Mouse (Mus musculus) fibroblast of lung, adult 2 months (primary cell): ENCODE data around the gene Npcd.

Experiments
- DNase-seq: peaks from one replicate; pipeline ENCODE4 v3.0.0-alpha.2; 2011; ENCODE audit warnings: low read depth

Gene Npcd

DNA sequence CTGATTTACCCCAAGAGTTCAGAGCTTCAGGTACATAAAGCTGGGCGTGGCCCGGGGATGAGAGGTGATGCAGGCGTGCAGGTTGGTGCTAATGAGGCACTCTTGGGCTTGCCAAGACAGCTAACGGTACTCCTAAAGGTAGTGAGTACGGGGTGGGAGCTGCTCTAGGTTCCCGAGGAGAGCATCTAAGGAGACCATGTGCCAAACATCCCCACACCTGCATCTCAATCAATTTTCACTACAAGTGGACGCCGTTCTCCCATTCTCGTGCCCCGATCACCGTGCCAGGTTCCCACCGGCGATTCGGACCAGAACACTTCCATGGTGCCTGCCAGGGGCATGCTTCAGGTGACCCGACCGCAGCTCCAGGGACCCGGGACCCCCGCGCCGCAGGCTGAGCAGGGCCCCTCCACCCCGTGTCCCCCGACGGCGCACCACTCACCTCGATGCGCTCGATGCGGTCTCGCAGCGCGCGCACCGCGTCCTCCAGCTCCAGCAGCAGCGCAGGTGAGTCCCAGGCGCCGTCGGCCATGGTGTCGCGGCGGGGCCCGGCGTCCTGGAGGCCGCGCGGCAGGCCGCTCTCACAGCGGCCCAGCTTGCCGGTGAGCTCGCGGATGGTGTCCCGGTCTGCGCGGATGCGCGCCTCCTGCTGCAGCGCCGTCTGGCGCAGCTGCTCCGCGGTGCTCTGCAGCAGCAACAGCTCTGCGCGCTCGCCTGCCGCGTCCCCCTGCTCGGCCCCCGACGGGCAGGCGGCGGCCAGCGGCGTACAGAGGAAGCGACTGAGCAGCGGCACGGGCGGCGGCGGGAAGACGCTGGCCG is 30.3 kb downstream of the Npcd start:
- DNase-seq, result no peak

DNA sequence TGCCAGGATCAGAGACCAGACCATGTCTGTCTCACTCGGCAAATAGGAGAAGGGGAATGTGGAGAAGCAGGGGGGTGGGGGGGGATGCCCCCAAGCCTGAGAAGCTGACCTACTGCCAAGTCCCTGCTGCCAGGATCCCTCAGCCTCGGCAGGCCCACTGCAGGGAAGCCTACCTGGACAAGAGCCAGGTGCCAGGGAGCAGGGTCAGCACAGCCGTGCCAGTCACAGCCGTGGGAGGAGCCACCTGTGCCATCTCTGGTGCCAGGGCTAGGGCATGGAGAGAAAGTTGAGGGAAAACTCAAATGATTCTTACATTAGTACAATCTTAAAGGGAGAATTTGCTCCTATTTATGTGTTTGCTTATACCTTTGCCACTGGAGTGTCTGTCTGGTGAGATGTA is 31.7 kb downstream of the Npcd start:
- DNase-seq, result no peak

DNA sequence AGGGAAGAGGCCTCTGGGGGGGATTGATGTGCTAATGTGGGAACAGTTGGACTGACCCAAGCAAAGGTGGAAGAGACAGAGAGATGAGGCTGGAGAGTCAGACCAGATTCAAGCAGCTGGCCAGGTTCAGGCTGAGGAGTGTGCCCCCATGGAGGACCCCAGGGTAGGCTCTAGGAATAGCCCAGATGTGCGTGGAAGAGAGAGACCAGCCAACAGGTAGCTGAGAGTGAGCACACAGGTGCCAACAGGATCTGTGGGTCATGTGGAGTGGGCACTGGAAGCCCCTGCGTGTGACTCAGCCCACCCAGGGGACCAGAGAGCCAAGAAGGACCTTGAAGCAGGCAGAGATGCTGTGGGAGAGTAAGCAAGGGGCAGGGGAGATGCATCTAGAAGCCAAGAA is 32.4 kb downstream of the Npcd start:
- DNase-seq, result no peak

DNA sequence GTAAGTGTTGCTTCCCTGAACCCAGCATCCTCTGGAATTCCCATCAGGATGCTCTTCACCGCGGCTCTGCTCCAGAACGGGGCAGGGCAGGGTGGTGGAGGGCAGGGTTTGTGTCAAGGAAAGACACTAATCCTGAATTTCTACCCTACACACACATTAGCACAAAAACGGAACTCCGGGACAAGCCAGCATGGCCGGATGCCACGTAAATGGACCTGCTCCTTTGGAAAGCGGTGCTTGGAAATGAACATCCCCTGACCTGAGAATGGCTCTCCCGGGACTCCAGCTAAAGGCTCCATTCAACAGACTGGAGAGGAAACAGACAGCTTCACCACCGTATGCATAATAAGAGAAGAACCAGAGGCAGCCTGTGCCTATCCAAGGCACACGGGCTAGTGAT is 33.3 kb downstream of the Npcd start:
- DNase-seq, result no peak

DNA sequence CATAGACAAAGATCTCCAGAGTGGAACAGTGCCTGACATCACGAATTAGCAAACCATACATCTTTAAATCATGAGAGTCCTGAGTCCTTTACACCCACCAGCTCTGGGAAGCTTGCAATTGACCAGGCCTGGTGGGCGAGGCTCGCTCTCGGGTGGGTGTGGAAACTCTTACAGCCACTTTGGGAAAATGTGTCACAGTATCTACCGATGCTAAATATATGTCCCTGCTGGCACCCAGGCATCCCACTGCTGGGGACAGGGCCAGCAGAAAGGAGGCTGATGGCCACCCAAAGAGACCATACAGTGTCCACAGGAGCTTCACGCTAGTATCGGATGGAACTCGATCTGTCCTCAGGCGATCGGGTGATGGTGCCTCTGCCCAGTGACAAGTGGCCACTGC is 35.4 kb downstream of the Npcd start:
- no peak for DNase-seq

DNA sequence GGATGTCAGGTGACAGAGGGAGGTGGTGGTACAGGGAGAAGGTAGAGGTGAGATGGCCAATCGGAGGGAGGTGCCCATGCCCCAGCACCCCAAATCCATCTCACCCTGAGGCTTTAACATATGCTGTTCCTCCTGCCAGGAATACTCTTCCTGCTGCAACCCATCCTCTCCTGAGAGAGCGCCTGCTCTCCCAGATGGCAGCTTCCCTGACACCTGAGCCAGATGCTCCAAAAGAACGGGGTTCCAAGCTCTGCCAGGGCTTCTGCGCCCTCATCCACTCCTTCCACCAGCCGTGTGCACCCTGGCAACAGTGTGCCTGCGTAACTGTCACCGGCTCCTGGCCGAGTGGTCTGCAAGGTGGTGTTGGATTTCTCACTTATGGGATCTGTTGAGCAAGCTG is 36.4 kb downstream of the Npcd start:
- DNase-seq, result no peak

DNA sequence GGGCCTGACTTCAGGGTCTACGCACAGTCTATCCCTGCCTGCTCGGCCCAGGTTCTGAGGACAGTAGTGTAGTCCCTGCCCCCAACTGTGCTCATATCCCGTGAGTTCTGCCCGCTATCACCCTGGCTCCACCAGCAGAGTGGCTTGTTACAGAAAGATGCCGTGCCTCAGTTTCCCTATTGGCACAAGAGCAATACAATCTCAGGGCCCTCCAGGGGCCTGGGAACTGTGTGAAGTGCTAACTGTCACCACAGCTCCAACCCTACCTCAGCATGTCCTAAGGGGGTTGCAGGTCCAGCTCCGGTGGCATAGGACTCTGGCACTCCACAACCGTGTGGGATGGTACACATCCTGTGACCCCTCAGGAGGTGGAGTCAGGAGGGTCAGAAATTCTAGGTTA is 36.9 kb downstream of the Npcd start:
- DNase-seq, result no peak

DNA sequence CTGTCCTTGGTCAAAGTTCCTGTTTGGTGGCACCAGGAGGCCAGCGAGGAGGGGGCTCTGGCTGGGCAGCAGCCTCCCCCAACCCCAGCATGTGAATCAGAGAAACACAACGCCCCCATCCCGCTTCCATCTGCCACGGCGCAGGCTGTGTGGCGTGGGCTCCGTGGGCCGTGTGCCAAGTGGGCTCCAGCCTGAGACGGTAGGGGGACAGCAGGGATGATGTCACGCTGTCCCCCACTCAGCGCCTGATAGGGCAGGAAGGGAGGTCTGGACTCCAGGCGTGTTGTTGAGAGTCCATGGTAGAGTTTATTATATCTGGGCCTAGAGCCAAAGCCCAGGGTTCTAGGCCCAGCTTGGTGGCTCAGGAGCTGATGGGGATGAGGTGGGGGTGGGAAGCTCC is 37.8 kb downstream of the Npcd start:
- no peak for DNase-seq

DNA sequence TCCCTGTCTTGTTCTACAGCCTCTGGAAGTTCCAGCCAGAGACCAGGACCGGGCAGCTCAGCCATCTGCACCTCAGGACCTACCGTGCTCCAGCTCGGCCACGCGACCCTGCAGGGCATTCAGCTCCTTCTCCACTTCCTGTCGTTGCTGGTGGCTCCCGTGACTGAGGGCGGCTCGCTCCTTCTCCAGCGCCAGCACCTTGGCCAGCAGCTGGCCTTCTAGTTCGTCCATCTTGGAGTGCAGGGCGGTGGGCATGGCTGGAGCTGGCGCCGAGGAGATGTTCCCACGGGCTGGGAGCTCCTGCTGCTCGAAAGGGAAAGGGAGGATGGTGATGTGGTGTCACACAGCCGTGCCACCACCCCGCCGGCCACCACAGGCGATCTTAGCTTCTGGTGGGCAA is 39.9 kb downstream of the Npcd start:
- DNase-seq, result no peak

DNA sequence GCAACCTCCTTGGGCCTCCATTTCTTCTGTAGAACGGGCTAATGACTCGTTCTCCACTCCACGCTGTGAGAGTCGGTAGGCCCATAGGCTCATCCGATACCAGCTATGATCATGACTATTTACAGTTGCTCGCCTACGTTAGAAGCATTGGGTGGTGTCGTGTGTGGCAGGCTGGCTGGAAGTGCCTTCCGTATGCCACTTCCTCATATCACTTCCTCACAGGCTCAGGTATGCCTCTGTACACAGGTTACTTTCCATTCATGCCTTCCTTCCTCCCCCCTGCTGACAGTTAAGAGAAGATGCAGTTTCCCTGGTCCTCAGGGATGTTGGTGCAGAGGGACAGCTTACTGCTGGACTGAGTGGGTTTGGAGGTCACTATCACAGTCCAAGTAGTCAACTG is 41.0 kb downstream of the Npcd start:
- DNase-seq, result no peak

DNA sequence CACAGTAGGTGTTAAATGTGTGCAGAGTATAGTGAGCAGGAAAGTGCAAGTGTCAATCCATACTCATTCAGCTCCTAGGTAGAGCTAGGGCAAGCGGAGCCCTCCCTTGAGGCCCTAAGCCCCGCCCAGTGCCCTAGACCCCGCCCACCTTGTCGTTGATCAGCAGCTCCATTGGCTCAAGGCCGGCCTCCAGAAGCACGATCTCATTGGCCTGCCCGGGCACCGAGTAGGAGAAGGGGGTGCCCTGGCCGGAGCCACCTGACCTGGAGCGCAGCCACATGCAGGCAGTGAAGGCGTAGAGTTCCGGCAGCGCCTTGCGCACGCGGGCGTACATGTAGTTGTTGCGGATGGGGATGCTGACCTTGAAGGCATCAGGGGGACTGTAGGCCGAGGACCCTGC is 41.6 kb downstream of the Npcd start:
- no peak for DNase-seq

DNA sequence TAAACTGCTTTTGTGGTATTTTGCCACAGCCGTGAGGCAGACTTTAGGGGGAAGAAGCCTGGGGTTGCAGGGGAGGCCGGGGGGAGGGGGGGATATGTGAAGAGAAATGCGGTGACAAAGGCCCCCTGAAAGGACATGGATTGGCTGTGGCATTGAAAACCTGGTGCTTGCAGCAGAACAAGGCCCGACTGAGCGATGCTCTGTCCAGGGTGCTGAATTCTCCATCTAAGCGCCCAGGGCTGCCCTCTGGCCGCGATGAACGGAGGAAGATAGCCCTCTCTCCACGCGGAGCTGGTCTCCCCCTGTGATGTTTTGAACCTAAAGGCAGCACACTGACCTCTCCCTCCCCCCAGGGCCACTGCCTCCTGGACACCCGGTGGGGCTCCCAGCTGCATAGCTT is 42.5 kb downstream of the Npcd start:
- no peak for DNase-seq

DNA sequence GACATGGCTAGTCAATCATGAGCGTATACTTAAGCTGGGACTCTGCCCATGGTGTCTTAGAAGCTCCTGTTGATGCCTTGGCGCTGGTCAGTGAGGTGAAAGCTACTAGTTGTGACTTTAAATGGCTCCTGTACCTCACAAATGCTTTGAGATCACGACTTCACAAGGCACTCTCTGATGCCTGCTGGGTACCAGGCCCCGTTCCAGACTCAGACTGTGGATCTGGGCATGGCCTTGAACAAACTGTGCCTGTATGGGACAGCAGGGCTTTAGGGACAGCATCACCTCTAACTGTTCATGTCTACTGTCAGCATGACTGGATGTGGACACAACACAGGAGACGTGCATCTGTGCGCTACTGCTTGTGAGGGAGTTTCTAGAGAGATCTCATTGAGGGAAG is 43.1 kb downstream of the Npcd start:
- DNase-seq, result no peak

DNA sequence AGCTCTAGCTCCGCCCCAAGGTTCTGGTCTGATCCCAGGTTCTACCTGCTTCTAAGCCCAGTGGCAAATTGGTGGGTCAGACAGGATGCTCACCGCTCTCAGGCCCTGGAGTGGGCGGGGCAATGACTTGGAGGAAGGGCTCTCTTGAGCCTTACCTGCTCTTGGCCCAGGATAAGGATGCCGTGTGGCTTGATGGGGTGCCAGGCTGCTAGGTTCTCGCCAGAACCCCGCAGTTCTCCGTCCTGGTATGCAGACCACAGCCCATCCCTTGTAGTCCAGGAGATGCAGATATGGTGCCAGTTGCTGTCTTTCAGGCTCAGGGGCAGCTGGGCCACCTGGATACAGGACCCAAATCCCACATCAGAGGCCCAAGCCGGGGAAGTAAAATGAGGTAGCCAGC is 43.9 kb downstream of the Npcd start:
- no peak for DNase-seq

DNA sequence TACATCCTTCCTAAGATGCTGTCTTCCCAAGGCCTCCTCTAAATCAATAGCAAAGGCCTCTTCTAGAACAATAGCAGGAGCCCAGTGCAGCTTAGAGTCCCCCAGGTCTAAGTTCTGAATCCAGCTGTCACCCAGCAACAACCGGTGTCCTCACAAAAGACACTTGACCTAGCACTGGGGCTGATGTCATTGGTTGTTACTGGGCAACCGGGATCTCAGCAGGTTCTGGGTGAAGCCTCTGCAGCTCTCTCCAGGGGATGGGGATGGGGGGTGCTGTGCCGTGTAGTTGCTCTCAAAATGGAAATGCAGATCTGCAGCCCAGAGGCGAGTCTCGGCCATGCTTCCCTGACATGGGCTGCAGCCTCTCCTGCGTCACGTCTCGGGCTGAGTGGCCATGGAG is 46.2 kb downstream of the Npcd start:
- no peak for DNase-seq

DNA sequence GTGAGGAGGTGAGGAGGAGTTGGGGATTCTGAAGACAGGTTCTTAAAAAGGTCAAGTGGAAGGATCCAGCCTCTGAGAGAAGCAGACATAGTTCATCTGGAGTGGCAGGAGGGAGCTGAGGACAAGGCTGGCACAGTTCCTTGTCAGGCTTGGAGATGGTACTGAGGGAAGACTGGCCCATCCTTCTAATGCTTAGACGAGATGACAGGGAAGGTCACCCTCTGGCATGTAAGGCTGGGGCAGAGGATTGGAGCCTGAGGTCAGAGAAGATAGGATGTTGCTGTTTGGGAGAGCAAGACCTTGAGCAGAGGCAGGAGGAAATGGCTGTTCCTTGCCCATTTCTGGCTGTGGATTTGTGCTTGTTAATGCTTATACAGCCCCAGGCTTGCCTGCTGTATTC is 49.0 kb downstream of the Npcd start:
- DNase-seq, result no peak

DNA sequence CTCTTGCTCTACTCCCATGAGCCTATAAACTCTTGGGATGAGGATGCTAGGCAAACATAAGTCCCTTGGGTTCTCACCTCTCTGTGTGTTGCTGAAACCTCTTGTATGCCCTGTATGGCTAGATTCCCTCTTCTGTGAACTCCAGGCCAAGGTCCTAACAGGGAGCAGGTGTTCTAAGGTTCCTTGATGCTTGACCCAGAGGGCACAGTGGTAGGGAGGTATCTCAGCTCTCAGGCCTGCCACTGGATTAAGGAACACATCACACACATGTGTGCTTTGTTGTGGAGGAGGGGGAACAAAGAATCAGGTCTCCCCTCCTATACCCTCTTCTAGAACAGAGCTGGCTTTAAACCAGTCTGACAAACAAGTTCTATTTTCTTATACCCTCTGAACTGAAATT is 56.3 kb downstream of the Npcd start, which contains the start of gene Dnal4:
Gene Dnal4 (minus strand): TSS at position 101 of the 400 bp plus-strand sequence.
- DNase-seq, result no peak

DNA sequence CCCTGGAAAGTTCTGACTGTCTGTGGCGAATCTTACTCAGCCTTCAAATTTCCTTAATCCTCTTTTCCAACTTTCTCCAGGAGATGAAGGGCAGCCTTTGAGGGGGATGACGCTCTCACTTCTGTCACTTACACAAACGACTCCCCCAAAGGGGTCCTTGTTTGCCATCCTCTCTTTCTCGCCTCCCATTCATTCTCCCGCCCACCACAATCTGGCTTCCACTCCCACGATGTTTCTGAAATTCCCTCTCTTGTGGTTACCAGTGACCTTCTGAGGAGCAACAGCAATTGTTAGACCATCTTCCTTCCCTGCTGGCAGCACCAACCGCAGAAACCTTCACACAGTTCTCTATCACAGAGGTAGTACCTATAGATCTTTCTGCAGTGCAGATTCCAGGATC is 58.4 kb downstream of the Npcd start:
- DNase-seq, result no peak

DNA sequence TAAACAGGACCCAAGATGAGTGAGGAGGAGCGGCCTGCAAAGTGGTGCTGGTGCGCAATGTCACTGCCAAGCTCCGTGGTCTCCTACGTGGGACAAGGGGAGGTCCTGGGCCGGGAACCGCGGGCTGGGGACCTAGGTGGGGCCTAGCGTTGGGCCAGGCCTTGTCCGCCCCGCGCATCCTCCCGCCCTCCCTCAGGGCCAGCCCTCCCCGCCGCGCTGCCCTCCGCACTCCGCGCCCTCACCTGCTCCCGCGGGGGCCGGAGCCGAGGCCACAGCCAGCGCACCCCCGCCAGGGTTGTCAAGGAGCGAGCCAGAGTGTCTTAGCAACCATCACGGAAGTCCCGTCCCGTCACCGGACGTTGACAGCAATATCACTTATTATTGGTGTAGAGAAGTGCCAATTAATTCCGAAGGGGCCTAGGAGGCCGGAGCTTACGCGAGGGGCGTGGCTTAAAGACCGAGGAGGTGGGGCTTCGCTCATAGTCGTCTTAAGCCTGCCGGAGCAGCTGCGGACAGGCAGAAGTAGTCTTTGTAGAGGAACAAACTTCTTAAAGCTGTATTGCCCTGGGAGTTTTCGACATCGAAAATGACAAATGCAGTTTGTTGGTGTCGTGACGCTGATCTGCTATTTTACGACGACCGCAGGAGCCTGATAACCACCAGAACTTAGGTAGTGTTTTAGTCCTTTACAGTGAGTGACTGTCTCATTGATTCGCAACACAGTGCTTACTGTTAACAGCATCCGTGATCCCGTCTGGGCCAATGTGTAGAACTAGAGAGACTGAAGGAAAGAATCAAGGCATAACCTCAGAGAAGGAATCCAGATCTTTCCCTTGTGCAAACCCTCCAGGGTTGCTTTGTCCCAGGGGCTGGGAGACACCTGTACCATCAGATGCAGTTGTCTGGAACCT is 59.7 kb downstream of the Npcd start:
- peak; percentile 96 for DNase-seq

DNA sequence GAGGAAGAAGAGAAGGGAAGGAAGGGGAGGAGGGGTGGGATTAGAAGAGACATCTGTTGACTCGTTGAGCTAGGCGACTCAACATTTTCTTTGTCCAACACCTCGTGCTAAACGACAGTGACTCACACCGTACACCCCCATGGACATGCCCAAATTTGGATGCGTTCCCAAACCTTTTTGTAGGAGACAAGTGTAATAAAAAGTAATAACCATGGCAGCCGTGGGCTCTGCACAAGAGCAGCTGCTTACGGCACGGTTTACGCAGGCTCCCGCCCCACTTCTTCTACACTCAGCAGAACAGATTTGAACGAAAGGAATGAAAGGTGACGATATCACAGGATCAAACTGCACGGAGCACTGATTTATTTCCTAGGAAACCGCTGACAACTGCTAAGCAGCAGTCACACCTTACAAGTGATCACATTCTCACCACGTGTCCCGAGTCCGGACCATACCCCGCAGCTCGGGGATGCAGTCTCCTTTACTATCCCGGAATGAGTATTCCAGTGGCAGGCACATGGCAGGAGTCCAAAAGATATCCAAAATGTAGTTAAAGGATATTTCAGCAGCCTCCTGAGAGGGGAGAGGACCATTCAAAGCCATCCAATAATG is 63.3 kb downstream of the Npcd start:
- DNase-seq, result no peak

DNA sequence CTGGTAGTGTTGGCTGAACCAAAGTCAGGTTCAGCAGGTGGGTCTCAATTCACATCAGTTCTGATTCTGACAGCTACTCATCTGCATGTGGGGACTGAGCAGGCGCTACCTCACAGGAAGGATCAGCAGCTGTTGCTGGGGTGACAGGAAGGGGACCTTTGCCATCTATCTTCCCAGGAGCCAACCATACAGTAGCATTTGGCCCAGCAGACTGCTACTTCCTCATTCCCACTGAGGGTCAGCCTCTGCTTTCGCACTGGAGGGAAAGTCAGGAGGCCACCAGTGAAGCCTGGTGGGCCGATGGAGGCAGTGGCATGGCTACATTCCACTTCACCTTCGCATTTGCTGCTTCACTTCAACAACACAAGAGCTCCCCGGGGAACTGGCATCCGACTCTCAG is 65.7 kb downstream of the Npcd start:
- no peak for DNase-seq

DNA sequence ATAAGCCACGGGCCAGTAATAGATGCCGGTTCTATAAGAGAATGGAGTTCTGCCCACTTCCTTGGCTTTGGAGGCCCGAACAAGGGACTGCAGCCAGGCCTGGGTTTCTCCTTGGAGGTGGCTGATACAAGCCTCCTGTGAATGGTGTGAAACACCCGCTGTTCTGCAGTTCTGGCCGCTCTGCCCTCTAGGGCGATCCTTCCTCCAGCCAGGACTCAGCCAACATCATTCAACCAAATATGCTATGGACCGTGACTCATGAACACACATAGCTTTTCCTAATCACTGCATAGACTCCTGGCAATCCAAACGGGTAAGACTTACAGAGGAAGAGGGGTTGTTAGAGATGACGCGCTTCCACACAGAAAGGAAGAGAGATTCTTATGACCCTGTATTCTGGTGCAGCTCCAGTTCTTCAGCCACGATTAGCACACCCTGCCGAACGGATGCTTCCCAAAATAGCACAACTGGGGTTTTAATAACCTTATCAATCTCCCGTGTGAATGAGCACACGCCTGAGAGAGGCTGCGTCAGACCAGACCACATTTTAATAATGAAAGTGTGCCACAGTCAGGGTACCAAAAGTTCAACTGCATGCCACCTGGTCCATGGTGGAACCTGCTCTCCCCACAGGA is 66.6 kb downstream of the Npcd start:
- DNase-seq, result no peak
